Mouse (Mus musculus): ENCODE results near the gene Gstz1. TPM values are rescaled to one million over a fixed set of nuclear protein-coding genes. Genes with fewer than 3 reads are reported as not detected.
"Not testable (repeated sequence)": the region's sequence is repeated elsewhere in the genome, so short reads cannot be mapped to it uniquely, and the experiment has no call there.

The Gstz1 gene
- polyA plus RNA-seq, 1 experiment from 2014 or later = 37.1 TPM

- H3K4me1 ChIP-seq = no peaks in the 10 kb centered on the region
- H3K9ac ChIP-seq = no peak overlapping the region
- H3K4me2 ChIP-seq (replicated peaks) = no peak overlapping the region
- H3K4me3 ChIP-seq = no peak overlapping the region
- H3K9me3 ChIP-seq = no peaks in the 10 kb centered on the region
- H3K27me3 ChIP-seq = no peaks in the 10 kb centered on the region
- no peak for ATAC-seq (ENCODE audit: low FRiP score, low read depth)
- no peak overlapping the region for H3K27ac ChIP-seq
- 93% methylated on average over 9 of the region's 9 CpGs for WGBS
- H3K36me3 ChIP-seq = peaks cover 70% of the 10 kb centered on the region
These were observed 14.2 kb upstream of the Gstz1 start for GRCm38 (mm10) chr12:87132784-87133183.

DNA sequence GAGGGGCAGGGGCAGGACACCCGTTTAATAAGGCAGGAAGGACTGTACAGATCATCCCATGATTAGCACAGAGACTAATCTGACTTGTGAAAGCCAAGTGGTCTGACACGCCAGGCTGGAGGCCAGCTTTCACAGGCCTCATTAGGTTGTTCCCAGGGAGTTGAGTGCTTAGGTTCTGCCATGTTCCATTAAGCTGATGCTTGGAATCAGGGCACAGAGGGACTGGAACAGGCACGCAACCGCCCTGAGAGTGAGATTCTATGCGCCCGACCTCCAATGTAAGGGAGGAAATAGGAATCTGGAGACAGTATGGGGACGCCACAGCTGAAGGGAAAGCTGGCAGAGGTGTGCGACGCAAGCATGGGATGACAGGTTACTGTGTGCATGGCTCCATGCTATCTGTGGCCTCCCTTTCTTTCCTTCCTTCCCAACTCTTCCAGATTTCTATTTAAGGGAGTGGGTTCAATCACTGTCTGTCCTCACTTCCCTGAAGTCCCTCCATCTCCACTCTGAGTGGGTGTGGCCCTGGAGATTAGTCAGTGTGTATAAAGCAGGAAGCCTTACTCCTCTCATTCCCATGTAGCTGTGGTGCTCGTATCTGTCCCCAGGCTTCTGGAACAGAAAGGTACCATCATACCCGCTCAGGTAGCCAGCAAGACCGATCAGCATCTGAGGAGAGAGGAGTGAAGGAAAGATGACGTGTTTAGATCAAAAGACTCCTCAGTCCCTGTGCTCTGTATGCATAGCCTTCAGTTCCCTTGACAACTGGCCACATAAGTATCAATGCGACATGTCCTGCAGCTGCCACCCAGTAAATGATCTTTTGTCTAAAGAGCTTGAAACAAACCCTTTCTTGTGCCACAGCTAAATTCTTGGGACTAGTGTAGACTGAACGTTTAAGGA lies 9.3 kb upstream of the Gstz1 start:
- WGBS = 90% methylated on average over 15 of the region's 15 CpGs
- no peak overlapping the region for H3K4me2 ChIP-seq (replicated peaks)
- no peaks in the 10 kb centered on the region for H3K27me3 ChIP-seq
- H3K9me3 ChIP-seq = no peaks in the 10 kb centered on the region
- no peak overlapping the region for H3K4me3 ChIP-seq
- H3K4me1 ChIP-seq = no peaks in the 10 kb centered on the region
- H3K27ac ChIP-seq = no peak overlapping the region
- no peak overlapping the region for H3K9ac ChIP-seq
- H3K36me3 ChIP-seq = peaks cover 40% of the 10 kb centered on the region
- ATAC-seq (ENCODE audit: low FRiP score, low read depth) = peak; percentile 19; the same call in 1 of the 2 replicates

GRCm38 (mm10) chr12:87138342-87138701 lies 8.6 kb upstream of the Gstz1 start:
- Histone ChIP-seq H3K27me3 (no peaks in the 10 kb centered on the region), H3K4me2 (replicated peaks) (no peak overlapping the region), H3K9ac (no peak overlapping the region), H3K4me3 (no peak overlapping the region), H3K36me3 (peaks cover 35% of the 10 kb centered on the region), H3K9me3 (no peaks in the 10 kb centered on the region), H3K27ac (no peak overlapping the region), H3K4me1 (no peaks in the 10 kb centered on the region)
- 88% methylated on average over 2 of the region's 2 CpGs for whole genome bisulfite sequencing
- ATAC-seq (ENCODE audit: low FRiP score, low read depth) = no peak

- H3K36me3 ChIP-seq = peaks cover 32% of the 10 kb centered on the region
- WGBS = 90% methylated on average over 1 of the region's 2 CpGs
- H3K27ac ChIP-seq = no peak overlapping the region
- H3K27me3 ChIP-seq = no peaks in the 10 kb centered on the region
- H3K4me2 ChIP-seq (replicated peaks) = no peak overlapping the region
- no peak overlapping the region for H3K4me3 ChIP-seq
- ATAC-seq (ENCODE audit: low FRiP score, low read depth) = no peak
- H3K4me1 ChIP-seq = no peaks in the 10 kb centered on the region
- no peak overlapping the region for H3K9ac ChIP-seq
- no peaks in the 10 kb centered on the region for H3K9me3 ChIP-seq
These were observed 8.2 kb upstream of the Gstz1 start for GRCm38 (mm10) chr12:87138768-87139167.

GRCm38 (mm10) chr12:87142156-87142555 lies 4.8 kb upstream of the Gstz1 start:
- Histone ChIP-seq H3K9ac (no peak overlapping the region), H3K27me3 (no peaks in the 10 kb centered on the region), H3K4me1 (peaks cover 8% of the 10 kb centered on the region), H3K4me2 (replicated peaks) (no peak overlapping the region), H3K9me3 (no peaks in the 10 kb centered on the region), H3K36me3 (peaks cover 8% of the 10 kb centered on the region), H3K4me3 (no peak overlapping the region), H3K27ac (no peak overlapping the region)
- 73% methylated on average over 2 of the region's 2 CpGs for WGBS
- no peak for ATAC-seq (ENCODE audit: low FRiP score, low read depth)

DNA sequence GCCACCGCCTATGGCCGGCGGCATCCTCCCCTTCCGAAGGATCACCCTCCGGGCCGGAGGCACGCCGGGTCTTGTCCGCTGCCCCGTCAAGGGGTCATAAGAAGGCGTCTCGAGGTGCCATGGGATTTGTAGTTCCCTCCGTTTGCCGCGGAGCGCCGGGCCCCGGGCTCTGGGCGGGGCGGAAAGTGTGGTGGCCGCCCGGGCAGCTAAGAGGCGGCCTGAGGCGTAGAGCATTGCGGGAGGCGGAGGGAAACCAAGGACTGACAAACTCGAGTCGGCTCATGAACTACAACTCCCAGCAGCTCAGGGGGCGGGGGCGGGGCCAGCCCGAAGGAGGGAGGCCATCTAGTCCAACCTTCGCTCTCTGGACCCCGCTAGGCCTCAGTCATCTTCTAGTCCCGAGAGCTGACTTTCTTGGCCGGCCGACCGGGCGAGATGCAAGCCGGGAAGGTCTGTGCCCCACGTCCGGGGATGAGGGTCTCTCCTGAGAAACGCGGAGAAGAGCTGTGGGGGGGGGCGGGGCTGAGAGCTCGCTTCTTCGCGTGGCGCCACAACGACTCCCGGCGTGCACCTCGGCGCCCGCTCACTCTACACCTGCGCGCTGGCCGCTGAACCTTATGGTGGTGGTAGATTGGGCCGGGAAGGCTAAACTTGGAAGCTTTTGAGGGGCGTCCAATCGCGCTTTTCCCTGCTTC lies 577 bp downstream of the Gstz1 start, which contains the start of gene Pomt2:
Gene Pomt2 (minus strand): TSS at position 574 of the 695 bp plus-strand sequence.
- Histone ChIP-seq H3K9ac (peak within 1 kb of the TSS; percentile 80), H3K4me2 (replicated peaks) (peak within 1 kb of the TSS; percentile 79), H3K4me1 (peaks cover 16% of the 10 kb centered on the region), H3K36me3 (peaks cover 12% of the 10 kb centered on the region), H3K27ac (peak within 1 kb of the TSS; percentile 97), H3K4me3 (peak within 1 kb of the TSS; percentile 71), H3K27me3 (no peaks in the 10 kb centered on the region), H3K9me3 (no peaks in the 10 kb centered on the region)
- under 1% methylated on average over 61 of the region's 61 CpGs for WGBS
- ATAC-seq (ENCODE audit: low FRiP score, low read depth) = peak; percentile 98

GRCm38 (mm10) chr12:87148136-87148535 lies 1.2 kb downstream of the Gstz1 start:
- H3K4me2 ChIP-seq (replicated peaks) = peak overlapping the region; percentile 79
- peaks cover 12% of the 10 kb centered on the region for H3K36me3 ChIP-seq
- peaks cover 16% of the 10 kb centered on the region for H3K4me1 ChIP-seq
- peak overlapping the region; percentile 80 for H3K9ac ChIP-seq
- no peaks in the 10 kb centered on the region for H3K27me3 ChIP-seq
- peak overlapping the region; percentile 97 for H3K27ac ChIP-seq
- H3K9me3 ChIP-seq = no peaks in the 10 kb centered on the region
- WGBS = 12% methylated on average over 15 of the region's 15 CpGs
- no peak for ATAC-seq (ENCODE audit: low FRiP score, low read depth)
- peak overlapping the region; percentile 71 for H3K4me3 ChIP-seq

- H3K9ac ChIP-seq = no peak overlapping the region
- H3K36me3 ChIP-seq = peaks cover 12% of the 10 kb centered on the region
- no peak overlapping the region for H3K27ac ChIP-seq
- no peak overlapping the region for H3K4me2 ChIP-seq (replicated peaks)
- H3K4me3 ChIP-seq = no peak overlapping the region
- no peaks in the 10 kb centered on the region for H3K27me3 ChIP-seq
- H3K9me3 ChIP-seq = no peaks in the 10 kb centered on the region
- no peak for ATAC-seq (ENCODE audit: low FRiP score, low read depth)
- H3K4me1 ChIP-seq = peaks cover 16% of the 10 kb centered on the region
- WGBS = 97% methylated on average over 5 of the region's 5 CpGs
These were observed 2.5 kb downstream of the Gstz1 start for GRCm38 (mm10) chr12:87149471-87149870.

GRCm38 (mm10) chr12:87154448-87154847 lies 7.5 kb downstream of the Gstz1 start:
- not testable (repeated sequence) for H3K4me1 ChIP-seq; ATAC-seq (ENCODE audit: low FRiP score, low read depth); H3K4me3 ChIP-seq; H3K9ac ChIP-seq; H3K4me2 ChIP-seq (replicated peaks); H3K27ac ChIP-seq; H3K9me3 ChIP-seq; H3K27me3 ChIP-seq
- 88% methylated on average over 4 of the region's 4 CpGs for WGBS
- peaks cover 24% of the 10 kb centered on the region for H3K36me3 ChIP-seq

GRCm38 (mm10) chr12:87157361-87157760 lies 10.4 kb downstream of the Gstz1 start:
- no peak overlapping the region for H3K27ac ChIP-seq
- no peak for ATAC-seq (ENCODE audit: low FRiP score, low read depth)
- H3K9me3 ChIP-seq = no peaks in the 10 kb centered on the region
- H3K36me3 ChIP-seq = peaks cover 30% of the 10 kb centered on the region
- no peaks in the 10 kb centered on the region for H3K27me3 ChIP-seq
- H3K9ac ChIP-seq = no peak overlapping the region
- WGBS = 62% methylated on average over 4 of the region's 4 CpGs
- H3K4me3 ChIP-seq = no peak overlapping the region
- no peak overlapping the region for H3K4me2 ChIP-seq (replicated peaks)
- H3K4me1 ChIP-seq = peaks cover 8% of the 10 kb centered on the region; the same call in 1 of the 2 replicates

DNA sequence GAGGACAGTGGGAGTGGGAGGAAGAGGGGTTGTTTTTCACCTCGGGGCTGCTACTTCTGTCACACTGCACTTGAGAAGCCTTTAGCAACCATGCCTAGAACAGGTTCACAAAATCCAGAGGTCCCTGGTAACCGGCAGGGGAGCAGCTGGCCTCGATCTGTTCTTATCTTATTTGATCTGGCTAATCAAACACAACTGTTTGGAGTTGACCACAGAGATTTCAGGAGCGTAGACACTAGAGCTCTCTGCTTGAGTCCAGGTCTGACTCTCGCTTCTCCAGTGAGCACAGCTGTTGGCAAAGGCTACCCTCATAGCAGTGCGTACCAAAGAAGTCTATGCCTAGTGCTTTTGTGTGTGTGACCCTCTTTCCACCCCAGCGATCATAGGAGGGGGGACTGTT lies 11.1 kb downstream of the Gstz1 start:
- Histone ChIP-seq H3K9ac (no peak overlapping the region), H3K9me3 (no peaks in the 10 kb centered on the region), H3K4me1 (peaks cover 8% of the 10 kb centered on the region; the same call in 1 of the 2 replicates), H3K36me3 (peaks cover 37% of the 10 kb centered on the region), H3K27ac (no peak overlapping the region), H3K4me3 (no peak overlapping the region), H3K27me3 (no peaks in the 10 kb centered on the region), H3K4me2 (replicated peaks) (no peak overlapping the region)
- WGBS = 78% methylated on average over 7 of the region's 7 CpGs
- ATAC-seq (ENCODE audit: low FRiP score, low read depth) = no peak

GRCm38 (mm10) chr12:87160310-87160709 lies 13.3 kb downstream of the Gstz1 start:
- no peaks in the 10 kb centered on the region for H3K27me3 ChIP-seq
- WGBS = 71% methylated on average over 1 of the region's 1 CpGs
- ATAC-seq (ENCODE audit: low FRiP score, low read depth) = no peak

More at GRCm38 (mm10) chr12:87160310-87160709, 13.3 kb downstream of the Gstz1 start:
- H3K9ac ChIP-seq = no peak overlapping the region
- no peak overlapping the region for H3K4me2 ChIP-seq (replicated peaks)
- no peaks in the 10 kb centered on the region for H3K9me3 ChIP-seq
- peaks cover 8% of the 10 kb centered on the region; the same call in 1 of the 2 replicates for H3K4me1 ChIP-seq
- peaks cover 51% of the 10 kb centered on the region for H3K36me3 ChIP-seq
- no peak overlapping the region for H3K27ac ChIP-seq
- no peak overlapping the region for H3K4me3 ChIP-seq

Data from limb, embryonic 13.5 days (tissue).